Mouse (Mus musculus): ENCODE data around the gene Pcgf3. TPM values are rescaled to one million over a fixed set of nuclear protein-coding genes. Genes with fewer than 3 reads are reported as not detected.
A peak's percentile ranks its signal among the peaks of the same experiment; 100 is the strongest.
"Not testable (repeated sequence)": the region's sequence is repeated elsewhere in the genome, so short reads cannot be mapped to it uniquely, and the experiment has no call there.

Gene Pcgf3
- total RNA-seq, 1 experiment from 2014 or later, result 55.4 TPM

- no peak for DNase-seq
Observed at GRCm38 (mm10) chr5:108469617-108470016, 8.6 kb downstream of the Pcgf3 start.

GRCm38 (mm10) chr5:108473737-108474136, 12.7 kb downstream of the Pcgf3 start:
- no peak for DNase-seq

DNA sequence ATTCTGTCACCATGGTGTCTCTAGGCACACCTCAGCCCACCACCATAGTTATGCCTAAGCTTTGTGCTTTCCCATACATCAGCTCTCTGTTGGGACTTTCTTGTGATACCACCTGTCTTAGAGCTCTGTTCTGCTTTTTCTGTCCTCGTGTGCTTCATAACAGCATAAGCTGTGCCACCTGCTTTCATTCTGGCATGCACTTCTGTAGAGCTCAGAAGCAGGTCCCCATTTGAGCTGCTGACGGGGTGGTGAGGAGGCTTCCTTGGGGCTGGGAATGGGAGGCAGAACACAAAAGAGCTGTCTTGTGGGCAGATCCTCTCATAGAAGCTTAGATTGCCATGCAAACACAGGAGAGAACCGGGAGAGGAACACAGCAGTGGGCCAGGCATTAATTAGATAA, 14.9 kb downstream of the Pcgf3 start:
- DNase-seq, result no peak

DNA sequence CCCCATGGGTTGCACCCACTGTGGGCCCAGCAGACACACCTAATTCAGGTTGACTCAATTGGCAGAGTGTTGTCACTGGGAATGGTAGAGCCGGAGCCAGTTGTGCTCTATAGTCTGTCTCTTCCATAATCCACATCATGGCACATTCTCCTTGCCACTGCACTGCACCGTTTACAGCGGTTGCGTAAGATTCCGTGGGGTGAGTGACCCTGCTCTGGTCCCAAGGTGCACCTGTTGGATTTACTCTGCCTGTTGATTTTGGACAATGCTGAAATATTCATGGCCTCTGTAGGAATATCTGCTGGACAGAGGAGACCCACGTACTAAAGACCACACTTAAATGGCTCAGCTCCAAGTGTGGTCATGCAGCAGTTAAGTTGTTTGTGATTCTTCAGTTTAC, 22.0 kb downstream of the Pcgf3 start:
- no peak for DNase-seq

- DNase-seq, result no peak
Observed at GRCm38 (mm10) chr5:108485239-108485638, 24.2 kb downstream of the Pcgf3 start.

DNA sequence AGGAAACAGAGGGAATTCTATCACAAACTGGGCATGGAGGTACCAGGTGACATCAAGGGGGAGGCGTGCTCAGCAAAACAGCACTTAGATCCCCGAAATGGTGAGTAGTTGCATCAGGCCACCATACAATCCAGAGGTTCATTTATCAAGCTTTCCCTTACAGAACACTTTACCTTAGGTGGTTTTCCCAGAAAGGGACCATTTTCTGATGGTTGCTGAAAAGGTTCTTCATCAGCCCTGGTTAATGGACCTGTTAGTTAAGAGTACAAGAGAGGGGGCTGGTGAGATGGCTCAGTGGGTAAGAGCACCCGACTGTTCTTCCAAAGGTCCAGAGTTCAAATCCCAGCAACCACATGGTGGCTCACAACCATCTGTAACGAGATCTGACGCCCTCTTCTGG, 25.1 kb downstream of the Pcgf3 start:
- not testable (repeated sequence) for DNase-seq

- no peak for DNase-seq
Observed at GRCm38 (mm10) chr5:108501573-108501972, 40.5 kb downstream of the Pcgf3 start.

DNA sequence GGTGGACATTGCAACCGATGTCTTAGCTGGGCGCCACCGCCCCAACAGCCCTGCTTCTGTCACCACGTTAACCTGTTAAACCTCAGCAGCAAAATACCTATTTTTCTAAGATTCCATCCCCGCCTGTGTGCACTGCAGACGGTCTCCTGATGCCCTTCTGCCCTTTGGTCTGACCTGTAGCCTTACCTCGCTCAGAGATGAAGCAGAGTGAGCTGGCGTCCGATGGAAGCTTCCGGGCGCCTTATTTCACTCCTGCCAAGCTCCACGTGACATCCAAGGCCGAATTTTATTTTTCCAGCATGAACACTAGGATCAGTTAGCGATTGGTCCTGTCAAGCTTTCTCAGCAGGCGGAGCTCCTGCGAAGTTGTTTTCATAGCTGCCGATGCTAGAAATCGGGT, 41.3 kb downstream of the Pcgf3 start:
- no peak for DNase-seq

DNA sequence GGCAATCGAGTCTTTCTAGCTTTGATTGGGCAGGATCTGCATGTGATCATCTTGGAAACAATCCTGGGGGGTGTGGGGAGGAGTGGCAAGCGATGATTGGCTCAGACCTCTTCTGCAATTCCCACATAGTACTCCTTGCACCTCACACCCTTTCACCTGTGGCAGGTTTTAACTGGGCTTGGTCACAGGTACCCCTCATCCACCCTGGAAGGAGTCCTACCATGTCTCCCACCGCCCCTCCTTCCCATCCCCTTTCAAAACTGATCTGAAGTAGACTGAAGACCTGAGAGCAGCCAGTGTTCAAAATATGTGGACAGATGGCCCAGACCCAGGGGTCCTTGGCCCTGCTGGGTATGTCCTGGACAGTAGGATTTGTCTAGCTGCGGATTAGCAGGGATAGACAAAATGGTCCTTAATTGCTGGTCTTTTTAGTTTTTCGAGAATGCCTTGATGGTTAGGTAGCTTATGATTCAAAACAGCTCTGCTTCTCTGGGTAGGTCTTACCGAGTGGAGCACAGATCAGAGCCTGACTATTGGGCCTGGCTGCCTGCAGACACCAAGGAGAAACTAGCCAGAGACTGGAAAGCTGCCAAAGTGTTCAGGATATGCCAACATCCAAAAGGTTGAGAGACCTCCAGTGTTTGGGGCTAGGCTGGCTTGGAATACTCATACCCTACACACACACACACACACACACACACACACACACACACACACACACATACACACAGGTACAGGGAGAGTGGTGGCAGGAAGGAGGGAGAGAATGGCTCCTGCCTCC, 54.7 kb downstream of the Pcgf3 start:
- DNase-seq, result no peak

DNA sequence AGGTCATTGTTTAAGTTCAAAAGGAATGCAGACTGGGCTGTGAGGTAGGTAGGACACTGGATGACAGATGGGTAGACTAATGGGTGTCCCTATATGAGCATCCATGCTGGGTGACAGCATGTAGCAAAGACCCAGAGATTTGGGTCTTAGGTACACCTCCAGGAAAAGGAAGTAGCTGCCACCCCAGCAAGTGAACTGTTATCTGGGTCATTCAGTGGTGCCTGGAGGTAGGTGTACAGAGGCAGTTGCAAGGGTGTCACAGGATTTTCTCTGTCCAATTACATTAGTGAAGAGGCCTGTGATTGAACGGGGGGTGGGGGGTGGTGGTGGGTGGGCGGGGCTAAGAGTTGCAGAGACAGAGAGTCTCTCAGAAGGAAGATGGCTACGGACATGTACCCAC, 55.6 kb downstream of the Pcgf3 start:
- DNase-seq, result no peak

GRCm38 (mm10) chr5:108518106-108518885, 57.3 kb downstream of the Pcgf3 start:
- DNase-seq, result no peak

DNA sequence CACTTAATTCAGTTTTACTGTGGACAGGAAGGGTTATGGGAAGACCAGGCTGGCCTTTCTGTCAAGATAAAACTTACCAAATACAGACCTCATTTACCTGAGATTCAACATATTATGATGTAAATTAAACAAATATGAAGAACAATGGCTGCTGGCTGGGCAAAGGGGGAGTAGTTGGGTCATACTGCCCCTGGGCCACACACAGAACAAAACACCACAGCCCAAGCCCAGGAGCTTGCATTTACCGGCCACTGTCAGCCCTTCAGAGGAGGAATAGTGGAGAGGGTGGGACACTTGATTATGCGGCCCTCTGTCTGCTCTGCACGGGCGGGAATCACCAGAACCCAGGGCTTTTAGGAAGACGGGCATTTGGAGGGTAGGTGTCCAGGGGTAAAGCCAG, 57.9 kb downstream of the Pcgf3 start:
- no peak for DNase-seq

GRCm38 (mm10) chr5:108520153-108520552, 59.1 kb downstream of the Pcgf3 start:
- no peak for DNase-seq

DNA sequence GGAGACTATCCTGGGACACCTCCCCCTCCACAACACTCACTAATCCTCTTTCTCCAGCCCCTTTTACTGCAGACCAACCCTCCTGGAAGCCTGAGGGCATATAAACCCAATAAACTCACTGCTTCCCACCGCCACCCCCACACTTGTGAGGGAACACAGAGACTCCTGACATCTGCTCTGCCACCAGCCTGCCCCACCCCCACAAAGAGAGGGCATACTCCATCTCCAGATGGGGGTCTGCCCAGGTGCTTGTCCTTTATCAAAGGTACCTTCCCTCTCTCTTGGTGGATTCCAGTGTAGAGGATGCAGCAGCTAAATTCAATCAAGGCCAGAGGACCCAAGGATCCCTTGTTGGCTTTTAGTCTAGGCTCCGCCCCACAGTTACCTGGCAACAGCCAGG, 60.0 kb downstream of the Pcgf3 start:
- no peak for DNase-seq

GRCm38 (mm10) chr5:108521896-108522295, 60.9 kb downstream of the Pcgf3 start:
- DNase-seq, result no peak

DNA sequence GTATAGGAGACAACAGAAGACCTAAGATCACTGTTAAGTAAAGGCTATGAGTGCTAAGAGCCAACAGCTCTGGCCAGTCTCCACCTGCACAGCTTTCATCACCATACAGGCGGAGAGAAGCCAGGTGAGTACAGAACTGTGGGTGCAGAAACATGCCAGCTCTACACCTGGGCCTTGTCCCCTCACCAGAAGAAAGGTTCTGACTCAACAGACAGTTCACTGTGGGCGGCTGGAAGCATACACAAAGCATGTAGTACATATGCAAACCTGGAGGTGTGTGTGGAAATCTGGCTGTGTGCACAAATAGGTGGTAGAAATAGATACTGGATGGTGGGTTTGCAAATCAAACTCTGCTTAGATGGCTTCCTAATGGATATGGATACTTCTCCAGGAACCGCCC, 61.6 kb downstream of the Pcgf3 start:
- no peak for DNase-seq

- DNase-seq, result no peak
Observed at GRCm38 (mm10) chr5:108534188-108534587, 73.2 kb downstream of the Pcgf3 start.

DNA sequence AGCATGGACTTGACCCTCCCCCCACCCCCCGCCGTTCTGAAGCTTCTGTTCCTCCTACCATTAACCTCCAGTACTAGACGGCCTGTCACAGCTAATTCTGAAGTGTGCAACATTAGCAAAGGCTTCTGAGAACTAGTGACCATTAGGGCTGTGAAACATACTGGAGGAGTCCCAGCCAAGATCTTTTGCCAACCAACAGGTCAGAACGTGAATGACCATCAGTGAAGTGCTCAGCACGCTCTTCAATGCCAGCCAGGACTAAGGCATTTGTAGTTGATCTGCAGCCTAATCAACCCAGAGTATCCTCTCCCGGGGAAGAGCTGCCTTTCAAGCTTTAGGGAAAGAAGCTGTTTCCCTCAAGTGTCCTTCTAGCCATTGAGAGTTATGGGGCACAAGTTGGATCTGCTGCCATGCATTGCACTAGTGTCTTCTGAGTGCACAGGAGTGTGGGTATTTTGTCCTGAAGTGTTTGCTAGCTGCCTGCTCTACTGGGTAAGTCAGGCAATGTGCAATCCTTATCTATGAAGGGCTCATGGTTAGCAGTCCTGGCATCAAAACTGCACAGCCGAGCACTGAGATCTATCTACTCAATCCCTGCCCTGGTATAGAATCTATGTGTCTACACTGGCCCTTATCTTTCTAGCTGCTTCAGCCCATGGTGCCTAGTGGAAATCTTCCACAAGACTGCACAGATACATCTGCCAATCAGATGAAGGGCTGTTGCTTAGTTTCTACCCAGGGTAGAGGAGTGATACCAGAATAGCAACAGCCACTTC, 82.7 kb downstream of the Pcgf3 start:
- DNase-seq, result no peak

- DNase-seq, result no peak
Observed at GRCm38 (mm10) chr5:108547636-108548035, 86.6 kb downstream of the Pcgf3 start.

GRCm38 (mm10) chr5:108549137-108549488, 88.1 kb downstream of the Pcgf3 start:
- DNase-seq, result no peak

- DNase-seq, result peak; percentile 76
Observed at GRCm38 (mm10) chr5:108549489-108550206, 88.6 kb downstream of the Pcgf3 start, which contains the start of gene Cplx1. Gene Cplx1, minus strand, starts transcription at chr5:108550024.

DNA sequence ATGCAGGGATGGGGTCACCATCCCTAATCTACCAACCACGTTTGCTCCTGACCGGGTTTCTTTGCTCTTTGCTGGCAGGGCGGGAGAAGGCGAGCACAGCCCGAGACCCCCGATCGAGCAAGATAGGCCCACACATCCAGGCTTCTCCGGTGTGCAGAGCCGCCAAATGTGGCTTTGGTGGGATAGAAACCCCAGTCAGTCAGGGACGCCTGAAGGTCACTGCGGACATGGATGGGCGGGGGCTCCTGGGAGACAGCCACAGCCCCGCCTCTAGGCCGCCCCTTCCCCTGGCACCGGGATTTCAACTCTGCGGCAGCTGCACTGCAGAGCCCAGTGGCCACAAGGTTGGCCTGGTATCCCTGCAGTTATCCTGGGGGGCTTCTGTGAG, 89.2 kb downstream of the Pcgf3 start:
- no peak for DNase-seq

Measured in adrenal gland, postnatal 25 days (tissue).